Mouse (Mus musculus): Measurements from ENCODE around the gene Baz2b. TPM values are rescaled to one million over a fixed set of nuclear protein-coding genes. Genes with fewer than 3 reads are reported as not detected.
"Not testable (repeated sequence)": the region's sequence is repeated elsewhere in the genome, so short reads cannot be mapped to it uniquely, and the experiment has no call there.

The Baz2b gene
- polyA plus RNA-seq, 1 experiment from 2014 or later: 22.1 TPM

DNA sequence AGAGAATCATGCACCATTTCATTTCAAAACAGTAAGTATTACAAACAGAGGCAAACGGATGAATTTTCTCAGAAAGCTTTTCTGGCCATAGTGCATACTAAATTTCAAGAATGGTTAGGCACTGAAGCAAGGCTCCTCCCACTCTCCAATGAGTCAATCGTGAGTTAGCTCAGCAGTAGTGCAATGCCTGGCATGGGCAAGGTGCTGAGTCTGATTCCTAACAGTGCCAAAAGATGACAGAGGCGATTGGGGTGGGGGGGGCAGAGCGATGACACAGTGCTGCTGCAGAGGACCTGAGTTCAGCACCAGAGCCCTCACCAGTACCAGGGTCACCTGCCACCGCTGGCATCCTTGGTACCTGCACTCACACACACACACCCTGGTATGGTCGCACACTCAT, 339.1 kb downstream of the Baz2b start:
- ATAC-seq: no peak

DNA sequence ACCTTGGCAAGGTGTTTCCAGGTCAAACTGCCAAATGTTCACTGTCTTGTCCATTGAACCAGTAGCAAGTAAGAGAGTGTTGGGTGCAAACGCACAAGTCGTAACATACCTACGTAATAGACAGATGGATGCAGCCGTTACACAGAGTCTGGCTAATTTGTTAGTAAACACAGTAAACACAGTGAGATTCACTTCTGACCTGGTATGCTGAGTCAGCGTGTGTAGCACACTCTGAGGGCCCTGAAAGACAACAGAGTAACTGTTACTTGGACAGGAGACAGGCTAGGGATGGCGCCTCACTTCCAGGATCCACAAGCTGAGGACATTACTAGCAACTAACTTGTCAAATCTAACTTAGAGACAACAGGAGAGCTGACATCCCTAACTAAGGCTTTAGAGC, 347.0 kb downstream of the Baz2b start:
- ATAC-seq: no peak
- Histone ChIP-seq H3K27ac (no peak overlapping the region), H3K36me3 (0 out of 2 replicates have a peak, but pooled peaks cover 3% of the 10 kb centered on the region), H3K9me3 (replicated peaks) (no peaks in the 10 kb centered on the region), H3K9ac (no peak overlapping the region), H3K27me3 (replicated peaks) (no peaks in the 10 kb centered on the region), H3K4me3 (no peak overlapping the region), H3K4me2 (no peak overlapping the region), H3K4me1 (no peaks in the 10 kb centered on the region)
- WGBS (ENCODE audit: insufficient replicate concordance): 75% methylated on average over 6 of the region's 6 CpGs

More for the DNA sequence above, 339.1 kb downstream of the Baz2b start:
- 79% methylated on average over 6 of the region's 6 CpGs for WGBS (ENCODE audit: insufficient replicate concordance)
- Histone ChIP-seq H3K36me3 (peaks cover 5% of the 10 kb centered on the region), H3K27ac (no peak overlapping the region), H3K4me1 (no peaks in the 10 kb centered on the region), H3K9me3 (replicated peaks) (no peaks in the 10 kb centered on the region), H3K4me3 (no peak overlapping the region), H3K4me2 (no peak overlapping the region), H3K9ac (no peak overlapping the region), H3K27me3 (replicated peaks) (no peaks in the 10 kb centered on the region)

DNA sequence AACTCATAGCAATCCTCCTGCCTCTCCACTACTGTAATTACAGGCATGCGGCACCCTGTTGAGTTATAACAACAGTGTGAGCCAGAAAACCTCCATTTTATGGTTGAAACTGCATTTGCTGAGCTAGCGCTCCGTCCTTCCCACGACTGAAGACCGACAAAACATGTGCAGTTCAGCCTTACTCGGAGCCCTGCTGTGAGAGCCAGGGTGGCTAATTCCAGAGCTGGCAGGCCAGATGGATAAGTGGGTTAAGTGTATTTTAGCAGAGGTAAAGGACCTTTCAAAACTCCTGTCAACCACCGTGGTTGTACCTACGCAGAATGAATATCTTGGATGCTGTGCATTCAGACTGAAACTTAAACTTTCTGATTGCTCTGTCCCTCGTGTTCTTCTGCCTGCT, 355.3 kb downstream of the Baz2b start:
- no peak for ATAC-seq

DNA sequence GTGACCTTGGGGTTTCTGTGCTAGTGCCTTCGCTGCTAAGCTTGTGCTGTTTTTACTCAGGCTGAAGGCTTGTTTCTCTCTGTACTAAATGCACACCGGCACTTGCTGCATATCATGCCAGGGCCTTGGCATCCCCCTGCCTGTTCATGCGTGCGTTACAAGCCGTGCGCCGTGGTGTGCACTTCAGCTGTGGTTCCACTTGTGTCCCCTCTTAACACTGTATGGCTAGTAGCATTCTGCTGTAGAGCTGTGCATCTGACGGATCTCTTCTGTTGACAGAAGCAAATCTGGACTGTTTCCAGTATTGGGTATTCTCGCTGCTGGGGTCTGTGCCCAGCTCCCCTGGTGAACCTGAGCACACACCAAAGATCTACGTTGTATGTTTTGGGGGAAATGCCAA, 356.1 kb downstream of the Baz2b start:
- Histone ChIP-seq H3K4me2 (no peak overlapping the region), H3K27me3 (replicated peaks) (no peaks in the 10 kb centered on the region), H3K36me3 (0 out of 2 replicates have a peak, but pooled peaks cover 2% of the 10 kb centered on the region), H3K27ac (no peak overlapping the region), H3K9me3 (replicated peaks) (no peaks in the 10 kb centered on the region), H3K4me1 (no peaks in the 10 kb centered on the region), H3K9ac (no peak overlapping the region), H3K4me3 (no peak overlapping the region)
- no peak for ATAC-seq
- 86% methylated on average over 10 of the region's 10 CpGs for WGBS (ENCODE audit: insufficient replicate concordance)

More for the DNA sequence above, 355.3 kb downstream of the Baz2b start:
- no peak overlapping the region for H3K4me3 ChIP-seq
- H3K36me3 ChIP-seq: 0 out of 2 replicates have a peak, but pooled peaks cover 3% of the 10 kb centered on the region
- H3K27ac ChIP-seq: no peak overlapping the region
- H3K9ac ChIP-seq: no peak overlapping the region
- 77% methylated on average over 9 of the region's 9 CpGs for WGBS (ENCODE audit: insufficient replicate concordance)
- H3K4me2 ChIP-seq: no peak overlapping the region
- no peaks in the 10 kb centered on the region for H3K27me3 ChIP-seq (replicated peaks)
- H3K4me1 ChIP-seq: no peaks in the 10 kb centered on the region
- no peaks in the 10 kb centered on the region for H3K9me3 ChIP-seq (replicated peaks)

DNA sequence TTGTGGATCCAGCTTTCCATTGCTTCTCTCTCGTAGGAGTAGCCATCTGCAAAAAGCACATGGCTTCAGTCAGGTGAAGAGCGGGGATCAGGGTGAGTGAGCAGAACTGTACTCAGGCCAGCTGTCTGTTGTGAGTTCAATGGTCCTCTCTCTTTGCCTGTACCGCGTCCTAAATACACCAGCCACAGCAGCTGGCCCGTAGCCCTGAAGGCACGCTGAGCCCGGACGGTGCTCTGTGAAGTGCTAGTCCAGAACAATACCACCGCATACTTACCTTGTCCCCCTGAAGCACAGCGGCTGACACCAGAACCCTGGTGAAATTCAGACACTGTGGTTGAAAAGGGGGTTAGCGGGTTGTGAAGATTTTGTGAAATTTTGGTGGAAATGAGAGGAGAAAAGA, 356.7 kb downstream of the Baz2b start:
- no peaks in the 10 kb centered on the region for H3K36me3 ChIP-seq
- H3K9ac ChIP-seq: no peak overlapping the region
- H3K4me3 ChIP-seq: no peak overlapping the region
- H3K4me1 ChIP-seq: no peaks in the 10 kb centered on the region
- no peaks in the 10 kb centered on the region for H3K27me3 ChIP-seq (replicated peaks)
- no peak overlapping the region for H3K4me2 ChIP-seq
- no peak for ATAC-seq
- H3K27ac ChIP-seq: no peak overlapping the region
- WGBS (ENCODE audit: insufficient replicate concordance): 92% methylated on average over 11 of the region's 11 CpGs
- H3K9me3 ChIP-seq (replicated peaks): no peaks in the 10 kb centered on the region

DNA sequence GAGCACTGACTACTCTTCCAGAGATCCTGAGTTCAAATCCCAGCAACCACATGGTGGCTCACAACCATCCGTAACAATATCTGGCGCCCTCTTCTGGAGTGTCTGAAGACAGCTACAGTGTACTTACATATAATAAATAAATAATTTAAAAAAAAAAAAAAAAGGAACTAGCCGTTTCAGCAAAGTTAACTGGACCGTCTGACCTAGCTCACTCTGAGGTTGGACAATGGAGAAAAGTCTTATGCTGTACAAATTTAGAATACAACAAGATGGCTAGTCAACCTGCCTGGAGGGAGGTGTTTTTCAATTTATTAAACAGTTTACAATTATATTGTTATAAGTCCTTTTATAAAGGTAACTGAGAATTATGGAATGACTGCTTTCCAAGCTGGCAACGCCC, 357.8 kb downstream of the Baz2b start:
- H3K27ac ChIP-seq; H3K4me2 ChIP-seq; H3K9me3 ChIP-seq (replicated peaks); H3K27me3 ChIP-seq (replicated peaks); ATAC-seq; H3K4me1 ChIP-seq; H3K4me3 ChIP-seq; H3K9ac ChIP-seq; H3K36me3 ChIP-seq: not testable (repeated sequence)
- 46% methylated on average over 5 of the region's 5 CpGs for WGBS (ENCODE audit: insufficient replicate concordance)

Other genes starting within 250 kb of the Baz2b start
- 32.7 and 32.9 TPM in 2 replicates for gene March7, start within 50 bp of the Baz2b start, polyA plus RNA-seq (2016; fragmentation: Nextera tagmentation; extraction: Ambion mirVana)
- gene Cd302, start 74.6 kb upstream of the Baz2b start, polyA plus RNA-seq (2016; fragmentation: Nextera tagmentation; extraction: Ambion mirVana): 42.2 and 42.4 TPM in 2 replicates
- 6.4 and 7.0 TPM in 2 replicates for gene Ly75, start 173.5 kb upstream of the Baz2b start, polyA plus RNA-seq (2016; fragmentation: Nextera tagmentation; extraction: Ambion mirVana)

Data from liver, embryonic 12.5 days (tissue).